Mouse (Mus musculus) hindlimb bud, embryonic 11.5 days (tissue): ENCODE measurements around the gene Slc35e3.
"Not testable (repeated sequence)": the region's sequence is repeated elsewhere in the genome, so short reads cannot be mapped to it uniquely, and the experiment has no call there.

Source experiments
- DNase-seq: peaks from one replicate; pipeline ENCODE4 v3.0.0-alpha.2; 2012; ENCODE audit warnings: low read depth, low spot score; ENCODE audit errors: extremely low spot score

The Slc35e3 gene

DNA sequence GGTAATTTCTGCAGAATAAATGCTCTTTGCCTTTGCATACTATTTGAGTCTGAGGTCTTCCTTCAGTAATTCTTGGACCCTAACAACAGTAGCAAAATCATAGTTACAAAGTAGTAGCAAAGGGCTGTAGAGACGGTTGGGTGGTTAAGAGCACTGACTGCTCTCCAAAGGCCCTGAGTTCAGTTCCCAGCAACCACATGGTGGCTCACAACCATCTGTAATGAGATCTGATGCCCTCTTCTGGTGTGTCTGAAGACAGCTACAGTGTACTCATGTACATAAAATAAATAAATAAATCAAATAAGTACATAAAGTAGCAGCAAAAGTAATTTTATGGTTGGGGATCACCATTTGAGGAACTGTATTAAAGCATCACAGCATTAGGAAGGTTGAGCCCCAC is 30.5 kb downstream of the Slc35e3 start:
- not testable (repeated sequence) for DNase-seq

DNA sequence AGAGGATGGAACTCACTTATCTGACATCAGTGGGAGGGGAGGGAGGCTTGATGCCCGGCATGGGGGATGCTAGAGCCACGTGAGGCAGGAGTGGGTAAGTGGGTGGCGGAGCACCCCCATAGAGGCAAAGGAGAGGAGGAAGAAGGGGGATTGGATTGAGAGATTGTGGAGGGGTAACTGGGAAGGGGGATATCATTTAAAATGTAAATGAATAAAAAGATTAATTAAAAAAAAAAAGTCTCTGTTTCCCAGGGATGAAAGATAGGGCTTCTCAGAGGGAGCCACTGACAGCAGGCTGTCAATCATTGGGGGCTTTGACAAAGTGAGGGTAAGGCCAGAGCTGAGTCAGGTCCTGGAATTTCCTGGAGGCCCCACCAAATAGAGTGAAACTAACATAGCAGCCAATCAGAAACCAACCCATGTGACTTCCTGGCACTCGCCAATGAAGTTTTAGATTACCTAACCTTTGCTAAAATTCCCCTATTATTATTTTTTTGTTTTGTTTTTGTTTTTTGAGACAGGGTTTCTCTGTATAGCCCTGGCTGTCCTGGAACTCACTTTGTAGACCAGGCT is 31.2 kb downstream of the Slc35e3 start:
- no peak for DNase-seq

DNA sequence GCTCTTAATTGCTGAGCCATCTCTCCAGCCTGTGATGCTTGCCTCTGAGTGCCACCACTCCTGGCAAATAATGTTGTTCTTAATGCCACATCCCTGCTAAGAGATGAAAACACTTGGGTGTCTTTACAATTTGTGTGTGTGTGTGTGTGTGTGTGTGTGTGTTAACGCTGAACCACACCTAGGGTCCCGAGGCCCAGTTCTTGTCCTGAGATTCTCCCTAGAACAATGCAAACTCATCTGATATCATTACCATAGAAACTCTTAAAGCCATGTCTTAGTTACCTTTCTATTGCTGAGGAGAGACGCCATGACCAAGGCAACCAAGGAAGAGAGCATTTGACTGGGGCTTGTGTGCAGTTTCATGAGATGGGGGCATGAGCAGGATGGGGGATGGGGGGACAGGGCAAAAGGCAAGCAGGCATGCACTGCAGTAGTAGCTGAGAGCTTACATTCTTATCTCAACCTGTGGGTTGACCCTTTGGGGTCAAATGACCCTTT is 32.1 kb downstream of the Slc35e3 start:
- no peak for DNase-seq

DNA sequence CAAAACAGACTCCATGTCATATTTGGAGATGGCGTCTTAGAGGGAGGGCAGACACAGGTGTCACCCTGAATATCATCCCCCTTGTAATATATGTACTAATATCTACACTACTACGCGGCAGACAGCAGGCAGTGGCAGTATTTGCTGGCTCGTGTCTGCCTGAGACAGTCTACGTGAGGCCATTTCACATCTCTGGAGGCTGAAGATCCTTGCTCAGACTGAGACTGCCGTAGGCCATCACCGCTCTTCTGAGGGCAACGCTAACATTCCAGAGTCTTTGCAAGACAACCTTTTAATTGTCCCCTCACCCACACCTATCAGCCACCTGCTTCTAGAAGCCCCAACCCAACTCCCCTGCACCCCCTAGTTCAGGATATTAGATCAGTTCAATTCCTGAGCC is 32.7 kb downstream of the Slc35e3 start:
- no peak for DNase-seq

DNA sequence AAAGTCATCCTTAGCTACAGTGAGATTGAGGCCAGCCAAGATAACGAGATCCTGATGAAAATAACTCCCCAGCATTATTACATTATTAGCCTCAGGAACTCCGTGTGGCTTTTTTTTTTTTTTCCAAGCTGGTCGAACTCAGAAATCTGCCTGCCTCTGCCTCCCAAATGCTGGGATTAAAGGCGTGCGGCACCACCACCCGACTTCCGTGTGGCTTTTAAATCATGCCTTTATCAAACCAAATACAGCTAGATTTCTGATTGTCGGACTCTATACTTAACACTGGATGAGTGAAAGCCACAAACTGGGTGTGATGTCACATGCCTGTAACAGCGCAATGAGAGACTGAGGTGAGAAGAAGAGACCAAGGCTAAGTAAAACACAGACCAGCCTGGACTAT is 33.3 kb downstream of the Slc35e3 start:
- DNase-seq = no peak

DNA sequence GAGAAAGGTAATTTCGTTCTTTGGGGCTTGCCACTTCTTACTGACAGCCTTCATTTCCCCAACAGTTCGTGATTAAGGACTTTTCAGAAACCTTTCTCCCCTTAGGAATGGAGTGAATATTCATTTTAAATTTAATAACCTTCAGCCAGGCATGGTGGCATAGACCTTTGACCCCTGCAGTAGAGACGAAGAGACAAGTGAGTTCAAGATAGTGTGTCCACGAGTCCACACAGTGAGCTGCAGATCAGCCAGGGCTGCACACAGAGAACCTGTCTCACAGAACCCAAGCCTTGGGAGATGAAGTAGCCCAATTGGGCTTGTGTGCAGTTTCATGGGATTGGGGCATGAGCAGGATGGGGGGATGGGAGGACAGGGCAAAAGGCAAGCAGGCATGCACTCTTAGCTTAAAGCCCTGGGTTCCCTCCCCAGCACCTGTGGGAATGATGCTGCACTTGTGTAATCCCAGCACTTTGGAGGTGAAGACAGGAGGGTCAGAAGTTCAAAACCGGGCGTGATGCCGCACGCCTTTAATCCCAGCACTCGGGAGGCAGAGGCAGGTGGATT is 33.9 kb downstream of the Slc35e3 start:
- no peak for DNase-seq

DNA sequence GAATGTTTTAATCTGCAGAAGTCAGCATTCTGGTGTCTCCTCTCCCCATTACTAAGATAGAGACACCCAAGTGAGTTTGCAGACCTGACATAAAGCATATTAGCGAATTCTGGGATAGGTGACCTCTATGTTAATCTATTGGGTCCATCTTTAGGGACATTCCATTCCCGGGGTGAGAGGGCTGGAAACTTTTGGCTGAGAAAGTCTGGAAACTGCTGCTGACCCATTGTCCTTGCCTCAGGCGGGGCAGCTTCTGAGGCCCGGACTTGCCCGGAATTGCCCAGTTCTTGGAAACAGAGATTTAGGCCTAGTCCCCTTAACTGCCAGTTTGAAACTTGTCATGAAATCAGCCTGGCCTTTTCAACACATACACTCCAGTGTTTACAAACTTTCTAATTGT is 34.8 kb downstream of the Slc35e3 start:
- DNase-seq = no peak

DNA sequence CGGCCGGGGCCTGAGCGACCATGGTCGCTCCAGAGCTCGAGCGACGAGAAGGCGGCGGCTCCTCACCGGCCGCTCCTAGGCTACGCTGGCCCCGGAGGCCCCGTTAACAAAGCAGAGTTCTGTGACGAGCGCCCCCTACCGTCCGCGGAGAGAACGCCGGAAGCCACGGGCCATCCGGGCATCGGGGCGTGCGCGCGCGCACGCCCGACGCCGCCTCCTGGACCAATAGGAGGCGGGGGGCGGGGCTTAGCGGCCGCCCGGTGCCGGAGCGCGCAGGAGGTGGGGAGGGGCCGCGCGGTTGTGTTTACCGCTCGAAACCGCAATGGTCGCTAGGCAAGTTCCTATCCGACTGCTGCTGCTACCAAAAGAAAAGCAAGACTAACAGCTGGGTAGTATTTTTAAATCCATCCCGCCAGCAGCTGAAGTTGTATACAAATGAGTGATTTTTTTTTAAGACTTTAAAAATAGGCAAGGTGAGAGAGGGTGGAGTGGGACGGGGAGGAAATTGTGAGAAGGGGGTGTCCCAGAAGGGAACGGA is 35.5 kb downstream of the Slc35e3 start, which contains the start of gene Mdm2:
Gene Mdm2, minus strand, starts transcription at position 155 of the 538 bp plus-strand sequence.
- DNase-seq = peak; percentile 73

DNA sequence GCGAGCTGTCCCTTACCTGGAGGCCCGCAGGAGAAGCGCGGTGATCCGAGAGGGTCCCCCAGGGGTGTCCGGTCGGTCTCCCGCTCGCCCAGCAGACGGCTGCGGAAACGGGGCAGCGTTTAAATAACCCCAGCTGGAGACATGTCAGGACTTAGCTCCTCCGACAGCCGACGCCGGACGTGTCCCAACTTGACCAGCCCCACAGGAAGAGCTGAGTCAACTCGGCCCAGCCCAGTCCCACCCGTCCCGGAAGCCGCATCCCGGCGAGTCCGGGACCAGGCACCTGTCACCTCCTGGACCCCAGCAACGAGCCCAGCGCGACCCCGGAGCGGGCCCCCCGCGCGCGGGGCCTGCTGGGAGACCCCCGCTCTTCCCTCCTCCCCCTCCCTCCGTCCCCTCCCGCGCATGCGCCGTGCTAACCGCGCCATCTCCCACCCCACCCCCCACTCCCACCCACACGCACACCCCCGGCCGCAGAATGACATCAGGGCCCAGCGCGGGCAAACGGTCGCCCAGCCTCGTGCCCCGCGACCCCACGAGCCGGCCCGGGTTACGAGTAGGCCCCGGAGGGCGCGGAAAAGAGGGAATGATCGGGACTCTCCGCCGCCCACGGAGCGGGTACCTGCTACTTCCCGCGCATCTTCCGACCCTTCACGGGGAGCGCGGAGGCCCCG is 36.1 kb downstream of the Slc35e3 start:
- DNase-seq = no peak

DNA sequence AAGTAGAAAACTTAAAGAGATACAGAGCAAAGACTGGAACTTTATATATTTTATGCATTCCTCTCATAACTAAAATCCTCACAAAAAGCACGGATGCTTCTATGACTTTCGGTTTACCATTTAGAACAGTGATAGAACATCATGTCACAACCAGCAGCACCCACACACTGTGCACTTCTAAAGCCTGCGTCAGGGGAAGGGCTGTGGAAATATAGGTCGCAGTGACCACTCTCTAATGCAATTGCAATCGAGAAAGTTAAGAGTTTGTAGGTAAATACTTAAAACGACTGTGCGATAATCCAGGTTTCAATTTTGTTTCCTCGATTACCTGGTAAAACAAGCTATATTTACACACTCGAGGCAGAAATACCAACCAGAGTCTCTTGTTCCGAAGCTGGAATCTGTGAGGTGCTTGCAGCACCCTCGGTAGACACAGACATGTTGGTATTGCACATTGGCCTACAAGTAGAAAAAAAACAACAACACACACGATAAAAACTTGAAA is 36.8 kb downstream of the Slc35e3 start:
- no peak for DNase-seq

DNA sequence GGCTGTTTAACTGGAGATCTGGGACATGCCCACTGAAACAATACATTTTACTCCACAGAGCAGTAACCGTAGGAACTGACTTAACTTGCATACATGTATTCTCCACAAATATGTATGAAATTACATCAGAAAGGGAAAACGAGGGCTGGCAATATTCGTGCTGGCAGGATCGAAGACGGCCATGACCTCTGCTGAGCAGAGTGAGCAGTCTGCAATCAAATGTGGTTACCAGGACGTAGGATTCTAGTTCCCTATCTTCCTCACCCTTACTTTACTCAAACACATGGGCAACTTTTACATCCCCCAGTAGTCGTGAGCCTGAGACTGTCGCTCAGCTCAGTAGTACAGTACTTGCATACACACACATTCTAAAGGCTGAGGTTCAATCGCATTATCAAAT is 37.3 kb downstream of the Slc35e3 start:
- DNase-seq = no peak

DNA sequence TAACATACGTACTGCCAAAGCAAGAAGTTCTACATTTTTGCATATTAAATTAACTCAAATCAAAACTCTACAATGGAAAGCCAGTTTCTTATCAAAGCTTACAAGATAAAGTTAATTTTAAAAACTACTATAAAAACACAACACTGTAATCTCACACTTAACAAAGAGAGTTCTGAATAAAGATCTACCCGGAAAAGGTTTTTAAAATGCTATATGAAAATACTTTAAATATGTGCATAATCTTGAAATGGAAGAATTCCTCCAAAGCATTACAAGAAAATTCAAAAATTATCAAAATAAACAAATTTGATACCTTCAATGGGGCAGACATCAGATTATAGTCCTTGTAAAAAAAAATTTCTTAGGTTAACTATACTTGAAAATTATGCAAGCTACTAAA is 37.8 kb downstream of the Slc35e3 start:
- no peak for DNase-seq

DNA sequence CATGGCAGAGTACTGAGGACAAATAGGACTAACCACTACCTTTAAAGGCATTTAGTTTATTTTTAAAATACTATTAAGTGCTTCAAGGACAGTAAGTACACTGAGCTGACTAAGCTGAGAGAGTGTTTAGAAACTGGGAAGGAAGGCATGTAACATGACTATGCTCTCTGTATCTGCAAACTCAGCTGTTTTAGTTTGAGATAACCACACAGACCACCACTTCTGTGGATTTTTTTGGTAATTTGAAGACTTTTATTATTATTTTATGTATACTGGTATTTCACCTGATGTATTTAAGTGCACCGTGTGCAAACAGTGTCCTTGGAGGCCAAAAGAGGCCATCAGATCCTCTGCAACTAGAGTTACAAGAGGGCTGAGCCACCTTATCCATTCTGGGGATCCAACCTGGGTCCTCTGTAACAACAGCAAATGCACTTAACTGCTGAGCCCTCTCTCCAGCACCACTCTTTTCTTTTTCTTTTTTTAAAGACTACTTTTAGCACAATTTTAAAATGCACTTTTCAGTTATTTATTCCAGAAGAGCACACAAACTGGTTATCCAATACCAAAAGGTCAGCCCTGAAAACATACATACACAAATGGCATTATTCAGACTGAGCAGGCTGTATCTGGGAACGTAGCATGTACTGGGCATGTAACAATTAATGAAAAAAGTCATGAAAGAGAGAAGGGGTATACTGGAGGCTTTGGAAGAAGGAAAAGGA is 38.9 kb downstream of the Slc35e3 start:
- DNase-seq = no peak

DNA sequence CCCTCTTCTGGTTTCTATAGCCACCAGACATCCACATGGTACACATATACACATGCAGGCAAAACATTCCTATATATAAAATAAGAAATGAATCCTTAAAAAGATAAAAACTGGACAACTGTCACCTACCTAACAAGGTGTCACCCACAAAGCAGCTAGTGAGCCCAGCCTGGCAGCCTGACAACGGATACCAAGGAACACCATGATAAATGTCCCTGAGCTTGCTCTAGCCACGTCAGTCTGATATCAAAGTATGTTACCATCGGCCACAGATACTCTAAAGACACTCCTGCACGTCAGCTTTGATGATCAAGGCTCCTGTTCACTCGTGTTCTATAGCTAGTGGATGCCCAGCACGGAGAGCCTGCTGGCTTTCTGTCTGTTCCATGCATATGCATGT is 39.7 kb downstream of the Slc35e3 start:
- no peak for DNase-seq

DNA sequence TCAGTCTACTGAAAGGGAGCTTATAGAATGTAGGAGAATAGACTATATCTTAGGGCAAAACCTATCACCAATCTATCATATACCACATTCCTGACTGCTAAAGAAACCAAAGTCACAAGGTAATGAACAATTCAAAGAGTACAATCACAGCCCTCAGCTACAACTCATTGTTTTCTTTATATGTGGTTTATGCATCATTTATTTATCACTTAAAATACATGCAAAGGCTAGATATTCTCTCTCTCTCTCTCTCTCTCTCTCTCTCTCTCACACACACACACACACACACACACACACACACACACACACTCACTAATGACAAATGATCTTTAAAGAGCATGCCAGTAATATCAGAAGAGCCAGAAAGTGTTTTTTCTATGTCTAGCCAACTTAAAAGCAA is 40.4 kb downstream of the Slc35e3 start:
- no peak for DNase-seq

DNA sequence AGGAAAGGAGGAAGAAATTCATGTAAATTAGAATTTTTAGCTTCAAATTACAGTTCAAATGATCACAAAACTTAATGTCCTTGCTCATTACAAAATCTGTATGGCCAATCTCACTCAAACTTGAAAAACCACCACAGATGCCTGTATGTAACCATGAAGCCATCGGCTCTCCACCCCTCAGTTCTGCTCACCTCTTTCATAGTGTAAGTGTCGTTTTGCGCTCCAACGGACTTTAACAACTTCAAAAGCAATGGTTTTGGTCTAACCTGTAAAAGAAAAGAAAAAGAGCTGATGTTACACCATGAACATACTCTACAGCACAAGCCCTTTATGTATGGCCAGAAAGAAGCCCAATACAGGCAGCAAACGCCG is 41.2 kb downstream of the Slc35e3 start:
- DNase-seq = no peak

DNA sequence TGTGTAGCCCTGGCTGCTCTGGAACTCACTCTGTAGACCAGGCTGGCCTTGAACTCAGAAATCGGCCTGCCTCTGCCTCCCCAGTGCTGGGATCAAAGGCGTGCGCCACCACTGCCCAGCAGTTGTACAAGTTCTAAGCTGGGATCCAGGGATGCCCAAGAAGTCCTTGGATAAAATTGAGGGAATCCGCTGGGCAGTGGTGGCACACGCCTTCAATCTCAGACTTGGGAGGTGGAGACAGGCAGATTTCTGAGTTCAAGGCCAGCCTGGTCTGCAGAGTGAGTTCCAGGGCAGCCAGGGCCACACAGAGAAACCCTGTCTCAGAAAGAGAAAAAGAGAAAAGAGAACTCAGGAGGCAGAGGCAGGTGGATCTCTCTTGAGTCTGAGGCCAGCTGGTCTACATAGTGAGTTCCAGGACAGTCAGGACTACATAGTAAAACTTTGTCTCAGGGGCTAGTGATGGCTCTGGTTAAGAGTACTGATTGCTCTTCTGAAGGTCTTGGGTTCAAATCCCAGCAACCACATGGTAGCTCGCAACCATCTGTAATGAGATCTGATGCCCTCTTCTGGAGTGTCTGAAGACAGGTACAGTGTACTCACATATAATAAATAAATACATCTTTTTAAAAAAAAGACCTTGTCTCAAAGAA is 41.7 kb downstream of the Slc35e3 start:
- not testable (repeated sequence) for DNase-seq

DNA sequence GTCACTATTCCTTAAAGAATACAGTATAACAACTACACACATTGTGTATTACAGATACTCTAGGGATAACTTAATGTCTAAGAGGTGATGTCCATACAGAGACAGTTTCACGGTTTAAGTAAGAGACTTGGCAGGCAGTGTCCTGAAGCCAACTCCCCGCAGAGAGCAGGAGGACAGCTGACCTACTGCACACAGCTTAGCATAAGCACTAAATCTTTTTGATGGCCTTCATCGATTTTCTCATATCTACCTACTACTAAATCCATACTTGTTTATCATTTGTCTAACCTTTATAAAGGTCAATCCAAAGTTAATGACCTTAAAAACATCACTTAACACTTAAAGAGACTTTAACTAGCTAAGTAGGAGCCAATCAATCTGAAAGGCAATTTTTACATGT is 42.7 kb downstream of the Slc35e3 start:
- DNase-seq = no peak

DNA sequence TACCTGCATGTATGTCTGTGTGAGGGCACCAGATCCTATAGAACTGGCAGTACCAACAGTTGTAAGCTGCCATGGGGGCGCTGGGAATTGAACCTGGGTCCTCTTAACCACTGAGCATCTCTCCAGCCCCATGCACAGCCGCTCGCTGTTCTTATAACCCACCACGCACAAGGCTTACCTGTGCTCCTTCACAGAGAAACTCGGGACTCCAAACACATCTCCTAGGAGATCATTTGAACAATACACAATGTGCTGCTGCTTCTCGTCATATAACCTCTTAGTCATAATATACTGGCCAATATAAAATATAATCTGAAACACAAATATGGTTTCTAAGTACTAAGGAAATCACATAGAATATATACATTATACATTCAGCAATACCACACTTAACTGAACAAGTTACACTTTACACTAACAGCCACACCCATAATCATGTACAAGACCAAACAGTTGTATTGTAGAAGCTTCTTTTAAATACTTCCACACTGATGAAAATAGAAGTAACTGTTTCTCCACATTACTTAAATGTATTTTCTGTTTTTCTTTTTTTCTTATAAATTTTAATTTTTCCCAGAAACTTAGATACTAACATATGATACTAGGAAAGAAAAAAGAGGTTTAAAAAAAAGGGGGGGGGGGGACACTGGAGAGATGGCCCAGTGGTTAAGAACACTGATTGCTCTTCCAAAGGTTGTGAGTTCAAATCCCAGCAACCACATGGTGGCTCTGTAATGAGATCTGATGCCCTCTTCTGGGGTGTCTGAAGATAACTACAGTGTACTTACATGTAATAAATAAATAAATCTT is 43.9 kb downstream of the Slc35e3 start:
- no peak for DNase-seq
